Mouse (Mus musculus): ENCODE results near the gene Nin. TPM values are rescaled to one million over a fixed set of nuclear protein-coding genes. Genes with fewer than 3 reads are reported as not detected.

The Nin gene
- total and polyA plus RNA-seq, 3 experiments = 48.4 to 49.1 TPM; not detected in 1

GRCm38 (mm10) chr12:70109921-70110320 is 3.6 kb downstream of the Nin start:
- Histone ChIP-seq H3K36me3 (ENCODE audit: control insufficient read depth in 1 of 2, insufficient read depth in 2 of 2, low read length in 2 of 2) (peaks cover 0 to 28% of the 10 kb centered on the region in 2 experiments; a peak in 2 of 4 replicates), H3K27ac (ENCODE audit: control insufficient read depth, low read depth, low read length) (peak overlapping the region; percentile 69), H3K9me3 (replicated peaks; ENCODE audit: insufficient read depth, low read length) (no peaks in the 10 kb centered on the region), H3K79me2 (ENCODE audit: control insufficient read depth, insufficient read depth, low read length, poor library complexity) (peaks cover 51% of the 10 kb centered on the region), H3K27me3 (ENCODE audit: control insufficient read depth in 1 of 2, insufficient read depth in 2 of 2, low read length in 2 of 2) (no peaks in the 10 kb centered on the region), H3K4me3 (ENCODE audit: control insufficient read depth in 1 of 2, insufficient read depth in 1 of 2, low read depth in 2 of 2, low read length in 2 of 2) (peak overlapping the region; percentile 83), H3K4me1 (ENCODE audit: control insufficient read depth in 1 of 2, insufficient read depth in 2 of 2, low read length in 2 of 2) (peaks cover 6 to 21% of the 10 kb centered on the region in 2 experiments), H3K9ac (ENCODE audit: control insufficient read depth, low read depth, low read length, poor library complexity, severe bottlenecking) (peak overlapping the region; percentile 99)
- TF ChIP-seq ZC3H11A (IDR thresholded peaks at IDR 0.05; ENCODE audit: low read depth, low read length) = no peak
- TF ChIP-seq CHD2 (IDR thresholded peaks at IDR 0.05; ENCODE audit: low read length) = no peak
- TF ChIP-seq HCFC1 (IDR thresholded peaks at IDR 0.05; ENCODE audit: low read depth, low read length) = no peak
- TF ChIP-seq MYB (IDR thresholded peaks at IDR 0.05; ENCODE audit: low read depth, low read length) = 0 out of 2 replicates have a peak, but pooled peaks have one; percentile 27
- no peak for TF ChIP-seq CTCF (IDR thresholded peaks at IDR 0.05 in 2 of 3, conservative IDR thresholded peaks at IDR 0.05 in 1 of 3; ENCODE audit: control insufficient read depth in 1 of 3, insufficient read depth in 1 of 3, low read depth in 2 of 3, low read length in 3 of 3, poor library complexity in 1 of 3, severe bottlenecking in 1 of 3)
- no peak for TF ChIP-seq MAX (IDR thresholded peaks at IDR 0.05; ENCODE audit: low read length)
- no peak for TF ChIP-seq POLR2AphosphoS5 (IDR thresholded peaks at IDR 0.05; ENCODE audit: borderline replicate concordance, low read depth, low read length)
- no peak for TF ChIP-seq MEF2A (IDR thresholded peaks at IDR 0.05; ENCODE audit: extremely low read depth, insufficient replicate concordance, low read depth, low read length, poor library complexity, severe bottlenecking)
- no peak for TF ChIP-seq GABPA (IDR thresholded peaks at IDR 0.05; ENCODE audit: low read depth, low read length)
- peak; percentile 49; the same call in 1 of the 2 replicates for TF ChIP-seq RCOR1 (IDR thresholded peaks at IDR 0.05; ENCODE audit: low read depth, low read length)
- TF ChIP-seq TCF12 (IDR thresholded peaks at IDR 0.05; ENCODE audit: low read depth, low read length) = peak; percentile 93
- no peak for TF ChIP-seq CHD1 (IDR thresholded peaks at IDR 0.05; ENCODE audit: low read depth, low read length)
- no peak for TF ChIP-seq JUND (IDR thresholded peaks at IDR 0.05; ENCODE audit: low read depth, low read length)
- peak; percentile 81 for TF ChIP-seq BHLHE40 (IDR thresholded peaks at IDR 0.05; ENCODE audit: borderline replicate concordance, low read depth, low read length)
- no peak; the same call in 1 of the 2 replicates for TF ChIP-seq MAFK (IDR thresholded peaks at IDR 0.05; ENCODE audit: borderline replicate concordance, low read depth, low read length)
- no peak; the same call in 1 of the 2 replicates for TF ChIP-seq POLR2AphosphoS2 (IDR thresholded peaks at IDR 0.05; ENCODE audit: low read length)
- no peak; the same call in 1 of the 2 replicates for TF ChIP-seq SMC3 (IDR thresholded peaks at IDR 0.05; ENCODE audit: low read depth, low read length)
- TF ChIP-seq POLR2A (IDR thresholded peaks at IDR 0.05; ENCODE audit: control insufficient read depth in 1 of 2, insufficient read depth in 1 of 2, low read depth in 1 of 2, low read length in 2 of 2, poor library complexity in 1 of 2) = no peak
- peak; percentile 73 for TF ChIP-seq TBP (IDR thresholded peaks at IDR 0.05; ENCODE audit: low read depth, low read length)
- TF ChIP-seq USF1 (IDR thresholded peaks at IDR 0.05; ENCODE audit: low read depth, low read length) = no peak
- no peak for TF ChIP-seq E2F4 (IDR thresholded peaks at IDR 0.05; ENCODE audit: borderline replicate concordance, low read depth, low read length)
- TF ChIP-seq RAD21 (IDR thresholded peaks at IDR 0.05; ENCODE audit: low read depth, low read length) = no peak
- TF ChIP-seq ZMIZ1 (IDR thresholded peaks at IDR 0.05; ENCODE audit: low read depth, low read length) = no peak
- no peak; the same call in 1 of the 2 replicates for TF ChIP-seq NELFE (IDR thresholded peaks at IDR 0.05; ENCODE audit: low read depth, low read length)
- no peak for TF ChIP-seq USF2 (IDR thresholded peaks at IDR 0.05; ENCODE audit: borderline replicate concordance in 1 of 2, insufficient read depth in 1 of 2, low read depth in 1 of 2, low read length in 2 of 2)
- no peak for TF ChIP-seq UBTF (IDR thresholded peaks at IDR 0.05; ENCODE audit: borderline replicate concordance, insufficient read depth, low read depth, low read length)
- TF ChIP-seq KAT2A (conservative IDR thresholded peaks at IDR 0.05; ENCODE audit: low read depth, low read length) = no peak
- TF ChIP-seq TAL1 (IDR thresholded peaks at IDR 0.05; ENCODE audit: low read length) = peak; percentile 77
- TF ChIP-seq ZNF384 (IDR thresholded peaks at IDR 0.05; ENCODE audit: low read depth, low read length) = peak; percentile 84
- TF ChIP-seq ETS1 (IDR thresholded peaks at IDR 0.05; ENCODE audit: low read depth, low read length) = peak; percentile 84
- peak; percentile 90 for TF ChIP-seq GATA1 (IDR thresholded peaks at IDR 0.05; ENCODE audit: low read depth, low read length)
- peak; percentile 92 to 95 for TF ChIP-seq EP300 (IDR thresholded peaks at IDR 0.05; ENCODE audit: low read depth in 1 of 2, low read length in 2 of 2)
- no peak for TF ChIP-seq MAZ (IDR thresholded peaks at IDR 0.05; ENCODE audit: low read depth, low read length)
- TF ChIP-seq ELF1 (IDR thresholded peaks at IDR 0.05; ENCODE audit: low read depth, low read length) = no peak
- TF ChIP-seq SIN3A (IDR thresholded peaks at IDR 0.05; ENCODE audit: low read length) = peak; percentile 78
- TF ChIP-seq MXI1 (IDR thresholded peaks at IDR 0.05; ENCODE audit: low read depth, low read length) = peak; percentile 75
- peak; percentile 31; the same call in 1 of the 2 replicates for TF ChIP-seq MYC (IDR thresholded peaks at IDR 0.05; ENCODE audit: low read depth, low read length)
- DNase-seq (ENCODE audit: low read depth, low spot score) = peak; percentile 92

Measured in MEL (cell line).